Mouse (Mus musculus) heart, embryonic 13.5 days (tissue): Measurements from ENCODE around the gene Gm17657. TPM values are rescaled to one million over a fixed set of nuclear protein-coding genes. Genes with fewer than 3 reads are reported as not detected.

Source experiments
- ATAC-seq: fragments of 200-750 bp; cut with Nextera tagmentation; 2 replicates; pipeline ENCODE4 v1.8.0; 2017; ENCODE audit warnings: moderate TSS enrichment; ENCODE audit not compliant: insufficient number of reproducible peaks, low FRiP score, low TSS enrichment; ENCODE audit errors: extremely low read depth
- H3K27ac ChIP-seq: fragments of 300-500 bp; sonication (generic); replicated peaks from 2 replicates; pipeline ENCODE4 v1.5.1; 2015; ENCODE audit warnings: moderate library complexity, mild to moderate bottlenecking, inconsistent platforms
- H3K27me3 ChIP-seq: fragments of 300-500 bp; sonication (generic); replicated peaks from 2 replicates; pipeline ENCODE4 v1.6.1; 2015; ENCODE audit warnings: mild to moderate bottlenecking, inconsistent platforms
- H3K36me3 ChIP-seq: fragments of 300-500 bp; sonication (generic); 2 replicates; pipeline ENCODE4 v1.6.1; 2015; ENCODE audit warnings: mild to moderate bottlenecking, inconsistent platforms
- H3K4me1 ChIP-seq: fragments of 300-500 bp; sonication (generic); 2 replicates; pipeline ENCODE4 v1.6.1; 2015; ENCODE audit warnings: inconsistent platforms
- H3K4me2 ChIP-seq: fragments of 300-500 bp; sonication (generic); 2 replicates; pipeline ENCODE4 v1.6.1; 2015; ENCODE audit warnings: inconsistent platforms, mild to moderate bottlenecking, moderate library complexity
- H3K4me3 ChIP-seq: fragments of 300-500 bp; sonication (generic); 2 replicates; pipeline ENCODE4 v1.5.1; 2015; ENCODE audit warnings: moderate library complexity, mild to moderate bottlenecking, inconsistent platforms
- H3K9ac ChIP-seq: fragments of 300-500 bp; sonication (generic); 2 replicates; pipeline ENCODE4 v1.6.1; 2015; ENCODE audit warnings: inconsistent platforms, mild to moderate bottlenecking, moderate library complexity
- H3K9me3 ChIP-seq: fragments of 300-500 bp; sonication (generic); 2 replicates; pipeline ENCODE4 v1.6.1; 2016; ENCODE audit warnings: inconsistent platforms
- WGBS: fragments of 180-500 bp; shearing (Covaris S2); methylation state at CpG from one replicate; pipeline ENCODE4 v1.1.7; 2015; ENCODE audit warnings: mixed read lengths; 5-methylcytosine and 5-hydroxymethylcytosine counted together
- polyA plus RNA-seq: library from polyadenylated mRNA; unstranded; fragments of >200 nt; fragmentation: Nextera tagmentation; extraction: Ambion mirVana; gene quantifications from 2 replicates; pipeline ENCODE4 v1.2.1, GENCODE M21; 2015

Gm17657 gene
- polyA plus RNA-seq, 1 experiment from 2014 or later, result not detected

DNA sequence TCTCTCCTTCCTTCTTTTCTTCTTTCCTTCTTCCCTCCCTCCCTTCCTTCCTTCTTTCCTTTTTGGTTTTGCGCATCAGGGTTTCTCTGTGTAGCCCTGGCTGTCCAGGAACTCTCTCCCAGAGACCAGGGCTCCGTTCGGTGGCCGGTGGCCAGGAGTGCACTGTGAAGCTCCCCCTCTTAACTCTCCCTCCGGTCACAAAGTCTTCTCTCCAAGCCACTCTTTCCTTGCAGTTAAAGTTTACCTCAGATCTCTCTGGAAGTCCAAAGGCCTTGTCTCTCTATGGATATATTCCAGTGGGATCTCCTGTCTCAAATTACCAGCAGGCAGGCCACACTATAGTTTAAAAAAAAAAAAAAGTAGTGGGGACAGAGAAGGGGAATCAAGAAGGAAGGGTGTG, 4.2 kb downstream of the Gm17657 start:
- Histone ChIP-seq H3K4me3 (no peak overlapping the region), H3K4me2 (no peak overlapping the region), H3K4me1 (peaks cover 8% of the 10 kb centered on the region), H3K36me3 (no peaks in the 10 kb centered on the region), H3K9me3 (no peaks in the 10 kb centered on the region), H3K27ac (no peak overlapping the region), H3K9ac (no peak overlapping the region), H3K27me3 (no peaks in the 10 kb centered on the region)
- ATAC-seq, result no peak
- 85% methylated on average over 5 of the region's 5 CpGs for WGBS

DNA sequence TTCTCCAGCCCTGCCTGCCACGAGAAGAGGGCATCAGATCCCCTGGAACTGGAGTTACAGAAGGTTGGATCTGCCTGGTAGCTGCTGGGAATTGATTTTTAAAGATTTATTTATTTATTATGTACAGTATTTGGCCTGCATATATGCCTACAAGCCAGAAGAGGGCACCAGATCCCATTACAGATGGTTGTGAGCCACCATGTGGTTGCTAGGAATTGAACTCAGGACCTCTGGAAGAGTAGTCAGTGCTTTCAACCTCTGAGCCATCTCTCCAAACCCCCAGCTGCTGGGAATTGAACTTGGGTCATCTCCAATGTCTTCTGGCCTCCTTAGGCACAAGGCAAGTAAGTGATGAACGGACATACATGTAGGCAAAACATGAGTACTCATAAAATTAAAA, 5.4 kb downstream of the Gm17657 start:
- no peak for ATAC-seq

DNA sequence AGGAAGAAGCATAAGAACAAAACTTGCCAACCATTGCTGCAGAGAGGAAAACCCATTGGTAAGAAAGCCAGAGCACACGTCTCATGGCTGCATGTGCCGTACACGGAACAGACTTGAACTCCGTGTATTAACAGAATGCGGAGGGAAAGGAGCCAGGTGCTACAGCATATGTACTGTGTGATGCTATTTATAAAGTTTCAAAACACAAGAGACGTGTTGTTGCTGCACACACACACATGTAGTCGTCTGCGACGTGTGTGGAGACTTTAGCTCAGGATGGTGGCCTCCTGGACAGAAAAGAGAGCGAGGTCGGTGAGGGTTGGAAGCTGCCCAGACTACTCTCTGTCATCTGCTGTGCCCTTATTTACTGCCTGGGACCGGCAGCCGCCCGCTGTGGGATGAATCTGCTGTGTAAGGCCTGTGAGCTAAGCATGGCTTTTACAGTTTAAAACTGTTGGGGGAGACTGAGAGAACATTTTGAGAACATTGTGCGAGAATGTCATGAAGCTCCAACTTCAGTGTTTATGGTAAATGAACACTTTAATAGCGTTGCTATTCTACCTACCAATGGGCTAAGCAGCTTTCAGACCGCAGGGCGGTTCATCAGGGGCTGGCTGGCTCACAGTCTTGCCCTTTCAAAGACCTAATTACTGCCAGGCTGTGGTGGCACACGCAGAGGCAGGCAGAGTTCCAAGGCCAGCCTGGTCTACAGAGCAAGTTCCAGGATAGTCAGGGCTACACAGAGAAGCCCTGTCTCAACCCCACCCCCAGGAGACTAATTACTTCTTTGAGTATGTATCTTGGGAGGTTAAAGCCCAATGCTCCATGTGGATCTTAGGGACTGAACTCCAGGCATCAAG, 6.4 kb downstream of the Gm17657 start:
- no peak for ATAC-seq
- WGBS, result 82% methylated on average over 19 of the region's 19 CpGs

More for the DNA sequence above, 5.4 kb downstream of the Gm17657 start:
- Histone ChIP-seq H3K27ac (no peak overlapping the region), H3K4me1 (0 out of 2 replicates have a peak, but pooled peaks cover 4% of the 10 kb centered on the region), H3K9me3 (no peaks in the 10 kb centered on the region), H3K4me3 (no peak overlapping the region), H3K9ac (no peak overlapping the region), H3K36me3 (no peaks in the 10 kb centered on the region), H3K27me3 (no peaks in the 10 kb centered on the region), H3K4me2 (no peak overlapping the region)
- 74% methylated on average over 2 of the region's 2 CpGs for WGBS

DNA sequence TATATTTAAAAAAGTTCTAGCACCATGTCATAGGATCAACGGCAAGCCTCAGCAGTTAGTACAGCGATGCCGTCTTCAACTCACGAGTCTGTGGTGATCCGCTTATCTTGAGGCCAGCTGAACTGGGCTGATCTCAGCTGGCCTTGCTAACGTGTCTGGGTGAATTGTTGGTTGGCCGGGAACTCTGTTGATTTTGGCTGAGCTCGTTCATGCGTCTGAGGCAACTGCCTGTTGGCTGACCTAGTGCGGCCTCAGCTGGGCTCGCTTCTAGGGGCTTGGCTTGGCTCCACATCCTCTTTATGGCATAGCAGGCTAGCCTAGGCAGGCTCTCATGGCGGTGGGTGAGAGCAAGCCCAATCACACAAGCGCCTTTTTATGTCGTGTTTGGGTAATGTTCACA, 8.0 kb downstream of the Gm17657 start:
- 49% methylated on average over 14 of the region's 14 CpGs for WGBS
- Histone ChIP-seq H3K9ac (no peak overlapping the region), H3K4me3 (no peak overlapping the region), H3K4me1 (0 out of 2 replicates have a peak, but pooled peaks cover 4% of the 10 kb centered on the region), H3K4me2 (no peak overlapping the region), H3K27me3 (no peaks in the 10 kb centered on the region), H3K9me3 (no peaks in the 10 kb centered on the region), H3K36me3 (no peaks in the 10 kb centered on the region), H3K27ac (peak overlapping the region; percentile 48; the same call in 1 of the 2 replicates)
- ATAC-seq, result peak; percentile 58; the same call in 1 of the 2 replicates

More for the DNA sequence above, 6.4 kb downstream of the Gm17657 start:
- Histone ChIP-seq H3K9me3 (no peaks in the 10 kb centered on the region), H3K4me2 (no peak overlapping the region), H3K9ac (no peak overlapping the region), H3K27ac (no peak overlapping the region), H3K4me1 (0 out of 2 replicates have a peak, but pooled peaks cover 4% of the 10 kb centered on the region), H3K4me3 (no peak overlapping the region), H3K36me3 (no peaks in the 10 kb centered on the region), H3K27me3 (no peaks in the 10 kb centered on the region)

DNA sequence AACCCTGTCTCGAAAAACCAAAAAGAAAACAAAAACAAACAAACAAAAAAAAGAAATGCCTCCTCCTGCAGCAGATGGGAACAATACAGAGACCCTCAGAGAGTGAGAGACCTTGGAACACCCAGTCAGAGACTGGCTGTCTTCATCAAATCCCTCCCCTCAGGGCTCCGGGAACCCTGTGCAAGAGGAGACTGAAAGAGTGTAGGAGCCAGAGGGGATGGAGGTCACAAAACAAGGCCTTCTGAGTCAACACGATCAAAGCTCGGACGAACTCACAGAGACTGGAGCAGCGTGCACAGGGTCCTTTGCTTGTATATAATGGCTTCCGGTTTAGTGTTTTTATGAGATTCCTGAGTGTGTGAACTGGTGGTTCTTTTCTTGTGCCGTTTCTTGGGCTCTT, 9.0 kb downstream of the Gm17657 start:
- Histone ChIP-seq H3K27ac (0 out of 2 replicates have a peak overlapping the region, but pooled peaks have one; percentile 48), H3K27me3 (no peaks in the 10 kb centered on the region), H3K9ac (no peak overlapping the region), H3K4me3 (no peak overlapping the region), H3K36me3 (no peaks in the 10 kb centered on the region), H3K9me3 (no peaks in the 10 kb centered on the region), H3K4me2 (no peak overlapping the region), H3K4me1 (0 out of 2 replicates have a peak, but pooled peaks cover 4% of the 10 kb centered on the region)
- ATAC-seq, result no peak
- 81% methylated on average over 8 of the region's 8 CpGs for WGBS

DNA sequence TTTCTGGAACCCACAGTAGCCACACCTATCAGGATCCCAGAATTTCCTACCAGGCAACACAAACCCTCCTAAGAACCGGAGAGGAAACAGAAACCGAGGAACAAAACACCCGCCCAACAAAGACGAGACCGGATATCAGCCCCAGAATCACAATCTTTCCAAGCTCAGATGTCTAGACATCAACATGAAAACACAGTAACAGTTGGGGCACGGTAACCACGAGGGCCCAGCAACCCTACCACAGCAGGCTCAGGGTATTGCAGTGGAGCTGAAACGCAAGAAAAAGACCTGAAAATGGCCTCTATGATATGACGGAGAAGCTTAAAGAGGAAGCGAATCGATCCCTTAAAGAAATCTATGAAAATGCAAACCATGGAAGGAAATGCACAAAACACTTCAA, 15.6 kb downstream of the Gm17657 start:
- Histone ChIP-seq H3K4me3 (no peak overlapping the region), H3K36me3 (no peaks in the 10 kb centered on the region), H3K27me3 (no peaks in the 10 kb centered on the region), H3K4me2 (no peak overlapping the region), H3K9me3 (no peaks in the 10 kb centered on the region), H3K27ac (no peak overlapping the region), H3K4me1 (peaks cover 9% of the 10 kb centered on the region), H3K9ac (no peak overlapping the region)
- ATAC-seq, result no peak
- WGBS, result 84% methylated on average over 11 of the region's 11 CpGs

DNA sequence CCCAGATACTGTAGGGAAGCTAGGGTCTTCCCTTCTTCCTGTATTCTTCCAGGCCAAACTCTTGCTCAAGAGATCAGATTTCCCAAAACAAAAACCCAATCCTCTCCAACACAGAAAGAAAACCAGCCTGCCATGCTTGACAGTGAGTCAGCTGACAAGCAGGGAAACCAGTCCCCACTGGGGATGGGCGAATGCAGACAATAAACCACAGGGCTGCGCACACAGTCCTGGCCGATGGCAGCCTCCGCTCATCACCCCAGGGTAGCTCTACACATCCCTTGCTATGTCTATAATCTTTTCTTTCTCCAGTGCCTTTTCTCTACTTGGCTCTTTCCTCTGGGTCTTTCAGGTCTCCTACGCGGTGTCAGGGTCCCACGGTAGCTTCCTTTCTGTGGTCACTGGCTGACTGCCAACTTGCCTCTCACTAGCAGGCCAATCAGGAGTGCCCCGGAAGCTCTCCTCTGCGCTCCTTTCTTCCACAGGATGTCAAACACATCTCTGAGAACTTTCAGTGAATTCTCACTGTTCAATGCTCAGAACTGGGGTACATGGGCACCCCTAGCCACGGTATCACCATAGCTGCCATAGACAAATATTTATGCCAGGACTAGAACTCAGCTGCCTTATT, 17.6 kb downstream of the Gm17657 start:
- WGBS, result 56% methylated on average over 10 of the region's 10 CpGs
- H3K9ac ChIP-seq, result no peak overlapping the region
- no peak overlapping the region for H3K4me3 ChIP-seq
- H3K27ac ChIP-seq, result 0 out of 2 replicates have a peak overlapping the region, but pooled peaks have one; percentile 8
- H3K4me2 ChIP-seq, result no peak overlapping the region
- H3K36me3 ChIP-seq, result no peaks in the 10 kb centered on the region
- H3K9me3 ChIP-seq, result no peaks in the 10 kb centered on the region
- no peaks in the 10 kb centered on the region for H3K27me3 ChIP-seq
- no peak for ATAC-seq
- peaks cover 9% of the 10 kb centered on the region for H3K4me1 ChIP-seq

DNA sequence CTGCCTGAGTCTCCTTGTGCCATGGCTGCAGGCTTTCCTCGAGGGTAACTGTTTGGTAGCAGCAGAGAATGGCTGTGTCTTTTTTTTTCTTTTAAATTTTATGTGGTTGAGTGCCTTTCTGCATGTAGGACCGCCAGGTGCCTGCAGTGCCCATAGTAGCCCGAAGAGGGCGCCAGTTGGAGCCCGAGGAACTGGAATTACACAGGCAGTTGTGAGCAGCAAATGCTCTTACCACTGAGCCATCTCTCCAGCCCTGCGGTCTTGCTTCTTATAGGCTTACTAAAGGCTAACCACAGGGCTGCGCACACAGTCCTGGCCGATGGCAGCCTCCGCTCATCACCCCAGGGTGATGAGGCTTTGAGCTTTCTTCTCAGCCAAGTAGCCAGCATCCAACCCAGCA, 18.2 kb downstream of the Gm17657 start:
- Histone ChIP-seq H3K4me3 (no peak overlapping the region), H3K36me3 (no peaks in the 10 kb centered on the region), H3K4me2 (no peak overlapping the region), H3K27me3 (no peaks in the 10 kb centered on the region), H3K27ac (no peak overlapping the region), H3K4me1 (peaks cover 9% of the 10 kb centered on the region), H3K9me3 (no peaks in the 10 kb centered on the region), H3K9ac (no peak overlapping the region)
- 69% methylated on average over 9 of the region's 9 CpGs for WGBS
- ATAC-seq, result no peak

DNA sequence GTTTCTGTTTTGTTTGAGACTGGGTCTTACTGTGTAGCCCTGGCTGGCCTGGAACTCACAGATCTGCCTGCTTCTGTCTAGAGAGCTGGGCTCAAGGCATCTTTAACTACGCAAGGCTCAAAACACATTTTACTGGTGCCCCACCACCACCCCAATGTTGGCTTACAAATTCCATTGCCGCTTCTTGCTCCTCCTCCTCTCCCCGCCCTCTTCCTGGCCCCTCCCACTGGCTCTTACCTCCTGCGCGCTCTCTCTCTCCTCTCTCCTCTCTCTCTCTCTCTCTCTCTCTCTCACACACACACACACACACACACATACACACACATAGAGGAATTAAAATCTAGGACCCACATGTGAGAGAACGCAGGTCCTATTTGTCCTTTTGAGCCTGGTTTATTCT, 18.9 kb downstream of the Gm17657 start:
- no peak overlapping the region for H3K27ac ChIP-seq
- peaks cover 9% of the 10 kb centered on the region for H3K4me1 ChIP-seq
- H3K4me2 ChIP-seq, result no peak overlapping the region
- no peak overlapping the region for H3K4me3 ChIP-seq
- no peaks in the 10 kb centered on the region for H3K27me3 ChIP-seq
- no peak for ATAC-seq
- WGBS, result 74% methylated on average over 6 of the region's 6 CpGs
- peaks cover 7% of the 10 kb centered on the region for H3K9me3 ChIP-seq
- H3K9ac ChIP-seq, result no peak overlapping the region
- no peaks in the 10 kb centered on the region for H3K36me3 ChIP-seq

DNA sequence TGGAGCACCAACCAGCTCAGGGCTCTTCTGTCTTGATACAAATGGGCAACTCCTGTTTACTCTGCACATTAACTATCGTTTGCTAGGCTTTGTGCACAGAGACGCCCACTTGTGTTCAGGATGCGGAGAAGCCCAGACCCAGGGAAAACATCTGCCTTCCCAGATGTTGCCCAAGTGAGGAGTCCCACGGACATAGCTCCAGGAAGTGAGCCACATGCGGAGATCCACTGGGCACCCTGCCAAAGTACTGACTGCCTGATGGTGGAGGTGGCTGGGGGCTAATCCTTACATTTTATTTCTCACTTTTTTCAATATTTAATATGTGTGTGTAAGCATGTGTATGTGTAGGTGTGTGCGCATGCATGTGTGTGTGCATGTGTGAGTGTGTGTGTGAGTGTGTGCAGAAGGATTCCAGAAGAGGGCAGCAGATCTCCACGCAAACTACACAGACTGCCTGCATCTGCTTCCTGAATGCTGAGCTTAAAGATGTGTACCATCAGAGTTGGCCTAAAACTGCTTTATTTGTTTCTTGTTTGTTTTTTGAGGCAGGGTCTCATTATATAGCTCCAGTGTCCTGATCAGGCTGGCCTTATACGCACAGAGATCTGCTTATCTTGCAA, 20.8 kb downstream of the Gm17657 start:
- ATAC-seq, result no peak
- Histone ChIP-seq H3K4me1 (peaks cover 9% of the 10 kb centered on the region), H3K4me2 (no peak overlapping the region), H3K4me3 (no peak overlapping the region), H3K27ac (no peak overlapping the region), H3K9me3 (peaks cover 10% of the 10 kb centered on the region), H3K36me3 (no peaks in the 10 kb centered on the region), H3K27me3 (no peaks in the 10 kb centered on the region), H3K9ac (no peak overlapping the region)
- WGBS, result 78% methylated on average over 8 of the region's 8 CpGs

DNA sequence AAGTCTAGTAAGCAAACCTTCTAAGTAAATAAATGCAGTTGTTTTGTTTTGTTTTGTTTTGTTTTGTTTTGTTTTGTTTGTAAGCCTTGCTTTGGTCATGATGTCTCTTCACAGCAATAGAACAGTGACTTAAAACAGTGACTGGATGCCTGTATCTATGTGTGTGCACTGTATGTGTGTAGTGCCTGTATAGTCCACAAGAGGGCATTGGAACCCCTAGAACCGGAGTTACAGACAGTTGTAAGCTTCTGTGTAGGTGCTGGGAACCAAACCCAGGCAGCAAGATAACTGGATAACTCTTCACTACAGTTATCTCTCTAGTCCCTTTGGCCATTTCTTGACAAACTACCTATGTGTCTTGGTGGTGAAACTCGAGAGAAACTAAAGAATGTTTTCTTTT, 23.8 kb downstream of the Gm17657 start:
- no peak overlapping the region for H3K27ac ChIP-seq
- H3K36me3 ChIP-seq, result no peaks in the 10 kb centered on the region
- H3K9ac ChIP-seq, result no peak overlapping the region
- WGBS, result 66% methylated on average over 2 of the region's 2 CpGs
- H3K27me3 ChIP-seq, result no peaks in the 10 kb centered on the region
- H3K9me3 ChIP-seq, result peaks cover 10% of the 10 kb centered on the region
- no peaks in the 10 kb centered on the region for H3K4me1 ChIP-seq
- no peak overlapping the region for H3K4me2 ChIP-seq
- no peak for ATAC-seq
- no peak overlapping the region for H3K4me3 ChIP-seq
